Mouse (Mus musculus) central nervous system, embryonic 11.5 days (tissue): ENCODE measurements around the gene Atp6v1f. TPM values are rescaled to one million over a fixed set of nuclear protein-coding genes. Genes with fewer than 3 reads are reported as not detected.

Experiments
- polyA plus RNA-seq: library from polyadenylated mRNA; depleted of rRNA; stranded (reverse); fragments of >200 nt; gene quantifications from 2 replicates; pipeline ENCODE4 v1.2.3, GENCODE M21; 2012; rRNA removed

The Atp6v1f gene
- polyA plus RNA-seq: 119 and 185 TPM in 2 replicates

DNA sequence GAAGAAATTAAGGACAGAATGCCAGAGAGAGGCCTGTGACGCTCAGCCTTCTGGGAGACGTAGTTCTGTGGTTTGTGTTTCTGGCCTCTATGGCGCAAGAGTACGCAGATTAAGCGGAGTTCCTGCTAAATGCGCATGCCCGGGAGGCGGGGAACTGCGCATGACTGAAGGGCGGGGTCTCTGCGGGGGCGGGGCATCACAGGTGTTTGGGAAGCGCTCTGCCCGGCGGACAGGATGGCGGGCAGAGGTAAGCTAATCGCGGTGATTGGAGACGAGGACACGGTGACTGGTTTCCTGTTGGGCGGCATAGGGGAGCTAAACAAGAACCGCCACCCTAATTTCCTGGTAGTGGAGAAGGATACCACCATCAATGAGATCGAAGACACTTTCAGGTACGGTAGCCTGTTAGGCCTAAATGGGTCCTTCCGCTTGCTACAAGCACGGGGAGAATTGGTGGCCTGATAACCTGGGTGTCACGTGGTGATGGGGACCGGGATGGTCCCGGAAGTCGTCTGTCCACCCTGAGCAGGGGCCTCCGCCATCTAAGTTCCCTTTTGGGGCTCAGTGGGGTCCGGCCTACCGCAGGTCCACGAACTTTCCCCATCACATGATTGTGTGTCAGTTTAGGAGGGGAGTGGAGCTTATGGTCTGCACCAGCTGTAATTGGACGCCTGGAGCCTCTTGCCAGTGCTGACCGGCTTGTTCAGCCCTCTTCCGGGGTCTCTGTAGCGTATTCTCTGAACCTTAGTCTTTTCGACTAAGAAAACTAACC lies at the start of gene Atp6v1f:
Gene Atp6v1f, plus strand, starts transcription at position 136 of the 772 bp plus-strand sequence.

DNA sequence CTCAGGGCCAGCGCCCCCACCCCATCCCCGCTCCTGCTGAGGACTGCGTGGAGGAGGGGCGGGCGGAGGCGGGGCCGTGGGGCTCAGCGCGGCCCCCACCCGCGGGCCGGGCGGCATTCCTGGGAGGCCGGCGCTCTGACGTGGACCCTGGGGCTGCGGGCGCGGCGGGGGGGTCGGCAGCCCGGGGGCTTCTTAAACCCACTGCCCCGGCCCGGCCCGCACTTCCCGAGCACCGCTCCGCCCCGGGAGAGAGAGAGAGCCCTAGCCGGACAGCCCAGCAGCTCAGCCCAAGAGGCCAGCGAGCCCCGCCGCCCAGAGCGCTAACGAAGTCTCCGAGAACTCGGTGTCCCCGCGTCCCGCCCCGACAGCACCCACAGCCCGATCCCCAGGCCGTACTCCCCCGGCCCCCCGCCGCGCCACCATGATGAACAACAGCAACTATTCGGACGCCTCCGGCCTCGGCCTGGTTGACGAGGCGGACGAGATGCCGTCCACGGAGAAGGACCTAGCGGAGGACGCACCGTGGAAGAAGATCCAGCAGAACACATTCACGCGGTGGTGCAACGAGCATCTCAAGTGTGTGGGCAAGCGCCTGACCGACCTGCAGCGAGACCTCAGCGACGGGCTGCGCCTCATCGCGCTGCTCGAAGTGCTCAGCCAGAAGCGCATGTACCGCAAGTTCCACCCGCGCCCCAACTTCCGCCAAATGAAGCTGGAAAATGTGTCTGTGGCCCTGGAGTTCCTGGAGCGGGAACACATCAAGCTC lies 34.3 kb upstream of the Atp6v1f start, which contains the start of gene Flnc:
Gene Flnc, plus strand, starts transcription at position 219 of the 766 bp plus-strand sequence.

DNA sequence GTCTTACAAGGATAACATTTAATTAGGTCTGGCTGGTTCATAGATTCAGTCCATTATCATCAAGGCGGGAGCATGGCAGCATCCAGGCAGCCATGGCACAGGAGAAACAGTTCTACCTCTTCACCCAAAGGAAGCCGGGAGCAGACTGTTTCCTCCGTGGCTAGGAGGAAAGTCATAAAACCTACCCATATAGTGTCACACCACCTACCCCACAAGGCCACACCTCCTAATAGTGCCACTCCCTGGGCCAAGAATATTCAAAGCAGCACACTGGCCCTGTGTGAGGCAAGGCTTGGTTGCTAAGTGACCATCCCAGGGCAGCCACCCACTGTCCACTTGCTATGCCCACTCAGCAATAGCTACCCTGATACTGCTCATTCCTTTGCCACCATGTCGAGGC lies 3.6 kb downstream of the Atp6v1f start, which contains the start of gene Atp6v1fnb:
Gene Atp6v1fnb, plus strand, starts transcription at position 301 of the 400 bp plus-strand sequence.

DNA sequence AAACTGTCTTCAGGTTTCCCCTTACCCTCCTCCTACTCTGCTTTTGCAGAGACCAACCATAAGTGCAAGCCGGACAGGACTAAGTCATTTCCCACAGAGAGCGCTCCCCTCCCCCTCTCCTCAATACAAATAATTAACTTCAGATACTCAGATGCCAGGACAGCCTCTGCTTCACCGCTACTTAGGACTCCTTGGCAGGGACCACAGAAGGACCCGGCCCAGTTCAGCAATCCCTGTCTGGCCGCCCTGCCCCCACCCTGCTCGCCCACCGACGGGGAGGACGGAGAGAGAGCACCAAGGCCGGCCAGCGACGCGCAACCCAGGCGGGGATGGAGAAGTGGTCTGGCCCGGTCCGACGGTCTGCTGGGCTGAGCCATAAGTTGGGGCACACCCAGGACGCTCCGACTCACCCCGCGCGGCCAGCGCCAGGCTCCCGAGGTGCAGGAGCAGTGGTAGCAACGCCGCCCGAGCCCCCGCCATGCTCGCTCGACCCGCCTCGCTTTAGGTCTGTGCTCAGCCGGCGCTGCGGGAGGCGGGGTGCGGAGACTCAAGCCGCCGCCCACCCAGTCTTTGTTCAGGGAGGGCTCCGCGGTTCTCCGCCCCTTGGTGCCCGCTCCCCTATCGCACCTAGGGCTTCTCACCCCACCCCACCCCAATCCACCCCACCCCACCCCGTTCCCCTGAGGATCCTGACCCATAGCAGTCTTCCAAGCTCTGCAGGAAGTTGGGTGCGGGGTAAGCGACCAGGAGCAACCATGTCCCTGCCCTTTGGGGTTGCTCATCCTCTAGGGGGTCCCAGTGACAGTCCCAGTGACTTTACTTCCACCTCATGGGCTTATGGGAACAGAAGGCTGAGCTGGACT lies 40.2 kb downstream of the Atp6v1f start, which contains the start of gene Kcp:
Gene Kcp, minus strand, starts transcription at position 506 of the 863 bp plus-strand sequence.

Other genes starting within 250 kb of the Atp6v1f start
- 19.6 and 30.4 TPM in 2 replicates for gene Hilpda, start 195.2 kb upstream of the Atp6v1f start, polyA plus RNA-seq
- 1.0 and 1.5 TPM in 2 replicates for gene Fam71f2, start 188.1 kb upstream of the Atp6v1f start, polyA plus RNA-seq
- gene Fam71f1, start 148.6 kb upstream of the Atp6v1f start, polyA plus RNA-seq: 0.09 TPM in 1 of 2 replicates, not detected in the other
- gene Calu, start 119.6 kb upstream of the Atp6v1f start, polyA plus RNA-seq: 211 and 214 TPM in 2 replicates
- gene Opn1sw, start 79.2 kb upstream of the Atp6v1f start, polyA plus RNA-seq: 0.06 TPM in 1 of 2 replicates, not detected in the other
- 31.4 and 47.4 TPM in 2 replicates for gene Ccdc136, start 71.4 kb upstream of the Atp6v1f start, polyA plus RNA-seq
- gene Flnc, start 34.5 kb upstream of the Atp6v1f start, polyA plus RNA-seq: 5.5 and 12.2 TPM in 2 replicates
- gene Atp6v1fnb, start 3.7 kb downstream of the Atp6v1f start, polyA plus RNA-seq: 0.16 TPM in 2 replicates
- gene Kcp, start 40.2 kb downstream of the Atp6v1f start, polyA plus RNA-seq: 37.7 and 61.8 TPM in 2 replicates
- 1.5 and 4.3 TPM in 2 replicates for gene Irf5, start 58.9 kb downstream of the Atp6v1f start, polyA plus RNA-seq
- gene Tnpo3, start 142.2 kb downstream of the Atp6v1f start, polyA plus RNA-seq: 74.3 and 93.2 TPM in 2 replicates
- gene Tspan33, start 226.5 kb downstream of the Atp6v1f start, polyA plus RNA-seq: 11.5 and 12.0 TPM in 2 replicates